Mouse (Mus musculus) spleen, postnatal 36 days (tissue): ENCODE results near the gene B230118H07Rik.

ENCODE experiments used
- DNase-seq, 2 experiments: peaks; one replicate each; pipeline ENCODE4 v3.0.0; 2022; ENCODE audit warnings: low spot score in 2 of 2, mixed read lengths in 1 of 2

The B230118H07Rik gene

DNA sequence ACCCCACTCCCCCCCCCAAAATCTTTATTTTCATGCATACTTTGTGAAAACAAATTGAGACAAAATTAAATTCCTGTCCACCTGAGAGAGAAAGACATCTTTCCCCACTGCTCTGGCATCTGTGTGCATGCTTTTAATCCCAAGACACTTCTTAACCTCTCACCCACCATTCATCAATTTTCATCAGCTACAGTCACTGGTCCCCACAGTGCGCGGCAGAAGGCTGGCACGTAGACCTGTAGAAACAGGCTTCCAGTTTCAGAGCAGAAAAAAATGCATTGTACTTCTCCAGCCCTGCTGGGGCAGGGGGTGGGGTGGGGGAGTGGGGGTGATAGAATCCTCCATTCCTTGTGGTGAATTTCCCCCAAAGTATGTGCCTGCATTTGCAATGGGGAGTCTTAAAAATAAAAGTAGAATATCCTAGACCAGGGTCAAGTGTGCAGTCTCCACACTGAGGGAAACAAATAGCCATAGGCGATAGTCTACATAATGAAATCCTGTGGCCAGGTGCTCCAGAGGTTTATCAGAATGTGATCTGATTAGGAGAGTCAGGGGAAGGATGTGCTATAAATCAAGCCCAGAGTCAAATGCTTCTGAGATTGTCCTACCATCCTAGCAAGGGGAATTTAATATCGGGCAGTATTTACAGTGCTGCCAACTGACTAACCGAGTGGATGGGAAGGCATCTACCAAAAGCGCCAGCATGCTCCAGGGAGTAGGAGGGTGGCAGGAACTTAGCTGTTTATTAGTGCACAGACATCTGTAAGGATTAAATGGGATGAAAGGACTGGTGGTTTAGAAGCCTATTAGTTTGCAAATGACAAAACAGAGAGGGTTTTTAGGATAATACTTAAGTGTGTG lies 10.1 kb downstream of the B230118H07Rik start:
- no peak for DNase-seq

DNA sequence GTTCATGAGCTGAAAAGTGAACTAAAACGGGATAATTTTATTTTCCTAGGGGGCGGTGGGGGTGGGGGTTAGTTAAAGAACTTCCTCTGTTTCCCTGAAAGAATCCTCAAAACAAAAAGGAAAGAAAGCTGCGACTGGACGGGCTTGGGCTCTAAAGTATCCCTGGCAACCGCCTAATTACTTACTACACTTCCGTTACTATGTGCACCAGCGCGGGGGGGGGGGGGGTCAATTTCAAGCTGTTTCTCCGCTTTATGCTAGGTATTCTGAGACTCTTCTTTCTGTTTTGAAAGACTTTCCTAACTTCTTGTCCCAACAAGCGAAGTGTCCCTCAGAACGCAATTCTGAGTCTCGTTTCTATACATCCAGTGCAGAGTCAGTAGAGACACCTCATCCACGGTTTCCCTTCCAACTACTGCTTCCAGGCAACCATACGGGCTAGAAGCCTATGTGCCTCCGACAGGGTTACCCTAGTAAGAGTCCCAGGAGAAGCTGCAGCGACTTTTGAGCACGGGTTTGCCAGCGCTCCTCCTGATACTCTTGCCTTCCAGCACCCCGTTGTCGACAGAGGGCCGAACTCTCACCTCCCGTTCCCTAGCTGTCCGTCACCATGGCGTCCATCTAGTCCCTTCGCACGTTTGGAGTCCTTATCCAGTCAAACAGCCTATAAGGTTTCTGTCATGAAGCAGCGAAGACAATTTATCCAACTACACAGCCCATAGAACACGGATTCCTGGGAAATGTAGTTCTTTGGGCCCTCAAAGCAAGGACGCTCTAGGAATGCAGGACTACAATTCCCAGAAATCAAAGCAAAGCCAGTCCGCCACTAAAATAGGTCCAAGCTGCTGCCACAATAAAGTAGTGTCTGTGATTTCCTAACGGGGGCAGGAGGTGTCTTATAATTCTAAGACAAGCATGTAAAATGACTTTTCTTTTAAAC lies 20.8 kb downstream of the B230118H07Rik start:
- DNase-seq: peak; percentile 71 to 78

DNA sequence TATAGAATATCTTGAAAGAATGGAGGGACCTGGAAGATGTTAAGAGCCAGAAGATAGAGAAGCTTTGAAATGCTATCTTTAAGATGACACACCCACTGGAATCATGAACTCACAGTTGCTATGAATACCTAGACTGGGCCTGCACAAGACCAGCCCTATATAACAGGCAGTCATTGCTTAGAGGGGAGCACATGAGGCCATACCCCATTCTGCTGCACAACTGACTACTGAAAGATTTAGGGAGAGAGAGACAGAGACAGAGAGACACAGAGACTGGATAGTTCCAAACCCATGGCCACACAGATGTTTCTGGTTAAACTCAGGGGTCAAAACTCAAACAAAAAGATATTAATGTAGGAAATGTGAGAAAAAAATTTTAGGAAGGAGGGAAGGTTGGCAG lies 22.1 kb downstream of the B230118H07Rik start:
- DNase-seq: no peak

DNA sequence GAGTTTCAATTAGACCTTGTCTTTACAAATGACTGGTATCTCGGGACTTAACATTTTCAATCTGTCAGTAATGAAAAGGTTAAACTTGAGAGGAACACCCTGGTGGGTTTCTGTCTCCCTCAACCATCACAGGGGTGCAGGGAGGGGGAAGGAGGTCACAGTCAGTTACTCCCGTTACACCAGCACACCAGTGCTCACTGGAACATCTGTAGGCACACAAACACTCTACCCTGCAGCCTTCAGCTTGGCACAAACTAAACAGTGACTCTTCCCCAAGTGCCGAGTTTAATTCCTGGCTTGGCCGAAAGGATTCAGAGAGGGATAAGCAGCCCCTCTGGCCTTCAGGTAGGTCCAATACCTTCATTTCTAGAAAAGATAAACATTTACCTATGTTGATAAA lies 24.8 kb downstream of the B230118H07Rik start, which contains the start of gene Rag2:
Gene Rag2 (plus strand): TSS at position 193 of the 400 bp plus-strand sequence.
- no peak for DNase-seq

DNA sequence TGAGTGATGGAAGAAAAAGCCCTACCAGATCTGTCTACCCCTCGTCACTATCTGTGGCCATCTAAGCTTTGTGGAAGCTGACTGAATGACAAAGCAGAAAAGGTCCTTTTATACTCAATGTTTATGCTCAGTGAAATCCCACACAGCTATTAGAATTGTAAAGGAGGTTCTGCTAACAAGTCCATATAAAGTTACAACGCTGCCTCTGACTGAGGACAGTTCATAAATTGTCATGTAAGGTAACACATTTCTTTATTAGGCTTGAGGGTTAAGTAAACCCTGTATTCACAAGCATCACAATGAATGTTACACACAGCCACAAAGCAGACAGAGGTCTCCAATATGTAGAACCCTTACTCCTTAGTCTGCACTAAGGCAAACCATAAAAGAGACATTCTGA lies 25.3 kb downstream of the B230118H07Rik start:
- DNase-seq: no peak

DNA sequence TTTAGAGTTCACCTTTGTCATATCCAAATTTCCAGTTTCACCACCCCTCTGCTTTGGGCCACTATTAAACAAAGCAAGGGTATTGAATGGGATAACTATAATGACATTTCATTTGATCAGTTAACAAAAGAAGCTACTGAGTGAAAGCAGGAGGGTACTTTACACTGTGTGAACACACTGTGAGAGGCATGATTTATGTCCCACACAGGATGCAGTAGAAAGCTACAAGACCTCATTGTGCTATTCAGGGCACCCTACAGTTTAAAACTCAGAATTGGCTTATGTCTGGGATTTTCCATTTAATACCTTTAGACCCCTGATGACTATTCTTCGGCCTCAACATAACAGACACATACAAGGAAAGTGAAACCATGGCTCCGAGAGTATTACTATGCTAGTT lies 26.3 kb downstream of the B230118H07Rik start:
- no peak for DNase-seq

DNA sequence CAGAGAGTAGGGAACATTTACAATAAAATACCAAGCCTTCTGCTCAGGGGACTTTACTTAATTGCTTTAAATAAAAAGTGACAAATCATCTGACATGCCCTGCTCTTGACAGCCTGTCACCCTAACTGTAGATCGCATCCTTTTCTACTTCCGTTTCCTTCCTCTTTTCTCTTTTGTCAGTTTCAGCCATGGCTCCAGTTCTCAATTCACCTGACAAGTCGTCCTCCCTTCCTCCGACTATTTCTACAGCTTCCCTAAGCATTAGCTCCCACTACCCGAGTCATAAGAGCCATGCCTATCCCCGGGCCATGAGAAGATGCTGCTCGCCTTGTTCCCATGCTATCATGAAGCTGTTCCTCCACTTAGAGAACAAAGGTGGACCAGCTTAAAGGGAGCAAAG lies 27.7 kb downstream of the B230118H07Rik start:
- no peak for DNase-seq

DNA sequence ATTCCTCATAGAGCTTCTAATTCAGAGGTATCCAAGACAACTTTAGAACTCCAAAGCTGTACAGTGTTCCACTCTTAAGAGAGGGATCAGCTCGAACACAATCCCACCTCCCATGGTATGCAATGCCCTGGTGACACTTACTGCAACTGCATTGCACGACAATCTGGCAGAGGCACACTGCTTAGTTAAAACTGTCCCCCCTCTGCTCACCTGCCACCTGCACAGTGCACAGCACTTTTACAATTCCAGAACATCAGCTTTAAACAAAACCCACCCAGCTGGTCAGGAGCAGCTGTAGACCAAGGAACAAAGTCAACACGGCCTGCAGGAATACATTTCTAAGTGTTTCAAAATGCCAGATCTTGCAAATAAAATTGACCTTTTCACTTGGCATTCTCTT lies 28.4 kb downstream of the B230118H07Rik start:
- DNase-seq: no peak

DNA sequence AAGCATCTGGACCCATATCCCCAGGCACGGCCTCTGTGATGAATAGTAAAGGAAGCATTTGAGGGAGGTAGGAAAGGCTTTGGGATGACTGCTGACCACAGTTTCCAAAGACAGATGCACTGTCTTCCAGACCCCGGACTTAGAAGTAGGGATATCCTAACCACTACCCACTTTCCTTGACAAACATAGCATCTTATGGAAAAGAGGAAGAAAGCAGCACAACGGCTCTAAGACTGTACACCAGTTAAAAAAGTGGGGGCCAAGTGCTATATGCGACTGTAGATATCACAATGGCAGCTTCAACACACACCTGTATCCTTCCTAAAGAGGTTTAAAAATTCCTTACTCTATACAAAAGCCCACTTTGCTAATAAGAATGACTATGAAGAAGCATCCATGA lies 31.0 kb downstream of the B230118H07Rik start:
- no peak for DNase-seq

DNA sequence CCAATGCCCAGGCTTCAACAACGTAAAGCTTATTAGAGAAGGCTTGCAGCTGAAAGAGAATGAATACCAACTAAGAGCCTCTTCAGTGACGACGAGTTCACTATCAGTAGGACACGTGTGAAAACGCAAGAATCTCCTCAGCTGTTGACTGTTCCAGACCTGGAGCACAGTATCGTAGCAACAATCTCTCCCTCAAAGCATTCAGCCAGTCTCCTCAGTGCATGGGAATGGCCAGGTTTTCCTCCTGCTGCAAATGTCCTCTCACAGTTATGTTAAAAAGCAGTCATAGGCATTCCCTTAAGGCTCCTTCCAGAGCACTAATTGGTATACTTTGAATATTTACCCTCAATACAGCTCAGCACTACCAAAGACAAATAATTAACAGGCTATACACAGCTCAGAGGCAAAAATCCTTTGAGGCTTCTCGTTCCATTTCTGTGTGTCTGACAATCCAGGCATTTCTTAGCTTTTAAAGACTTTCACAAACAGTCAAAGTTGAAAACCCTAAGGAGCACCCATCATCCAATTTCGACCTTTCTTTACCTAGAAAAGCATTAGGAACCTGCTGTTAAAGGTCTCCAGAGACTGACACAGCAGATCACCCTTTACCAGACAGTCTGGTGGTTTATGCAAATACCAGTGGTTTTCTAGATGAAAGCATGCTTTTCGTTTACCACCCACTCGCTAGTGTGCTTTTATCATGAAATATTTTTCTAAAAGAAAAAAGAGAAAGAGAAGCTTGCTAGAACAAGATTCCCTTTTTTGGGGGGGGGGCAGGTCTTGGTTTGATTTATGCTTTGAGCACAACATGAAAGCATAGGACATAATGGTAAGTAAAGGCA lies 33.6 kb downstream of the B230118H07Rik start:
- peak; percentile 58 to 64 for DNase-seq

DNA sequence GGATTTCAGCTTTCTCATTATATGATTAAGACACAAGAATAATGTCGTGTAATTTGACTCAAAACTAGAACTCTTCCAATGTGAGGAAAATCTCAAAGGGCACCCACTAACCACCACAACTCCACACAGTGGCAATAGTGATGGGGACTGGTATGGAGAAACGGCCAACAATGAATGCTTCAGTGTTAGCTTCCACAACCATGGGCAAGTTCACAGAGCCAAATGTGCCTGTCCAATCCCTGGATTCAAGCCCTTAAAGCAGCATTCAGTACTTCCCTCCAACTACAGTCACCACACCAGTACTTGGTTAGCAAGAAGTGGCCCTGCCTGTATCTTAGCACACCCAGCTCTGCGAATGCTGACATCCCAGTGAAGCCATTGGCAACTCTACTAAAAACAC lies 38.5 kb downstream of the B230118H07Rik start:
- no peak for DNase-seq

DNA sequence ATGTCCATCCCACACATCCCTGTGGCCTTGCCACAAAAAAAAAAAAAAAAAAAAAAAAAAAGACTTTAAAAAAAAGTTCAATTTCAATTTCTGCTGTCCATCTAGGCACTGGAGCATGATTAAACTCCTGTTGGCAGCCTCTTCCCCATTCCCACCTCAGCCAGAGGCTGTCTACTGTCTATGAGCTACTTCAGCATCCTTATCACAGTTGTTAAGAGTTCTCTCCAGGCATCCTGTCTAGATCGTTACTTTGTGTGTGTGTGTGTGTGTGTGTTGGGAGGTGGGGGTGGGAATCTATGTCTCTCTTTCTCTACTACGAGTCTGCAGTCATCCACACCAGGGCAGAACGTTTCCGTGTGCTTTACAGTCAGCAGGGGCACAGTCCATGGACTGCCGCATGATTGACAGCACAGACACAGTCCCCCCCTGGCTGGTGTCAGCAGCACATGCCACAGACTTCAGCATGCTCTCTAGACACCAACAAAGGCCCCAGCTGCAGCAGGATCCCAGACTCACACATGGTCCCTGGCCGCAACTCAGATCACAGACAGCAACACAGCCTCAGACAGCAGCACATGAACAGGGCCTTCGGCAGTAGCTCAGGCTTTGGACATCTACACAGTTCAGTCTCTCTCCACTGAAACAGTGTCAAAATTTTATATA lies 41.0 kb downstream of the B230118H07Rik start:
- no peak for DNase-seq

DNA sequence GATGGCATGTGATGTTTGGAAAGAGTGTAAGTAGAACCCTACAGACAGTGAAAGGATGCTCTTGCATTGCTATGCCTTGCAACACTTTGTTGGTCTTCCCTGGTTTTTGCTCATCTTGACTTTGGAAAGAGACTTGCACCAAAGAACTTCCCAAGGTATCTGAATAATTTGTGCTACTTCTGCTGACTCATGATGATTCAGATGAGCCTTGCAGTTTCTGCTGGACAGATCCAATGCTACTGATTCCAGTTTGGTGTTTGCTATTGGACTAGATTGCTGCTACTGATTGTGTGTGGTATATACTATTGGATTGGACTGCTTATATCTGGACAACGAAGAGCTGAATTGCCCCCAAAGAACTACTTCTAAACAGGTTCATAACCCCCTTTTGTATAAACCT lies 46.2 kb downstream of the B230118H07Rik start:
- DNase-seq: no peak

DNA sequence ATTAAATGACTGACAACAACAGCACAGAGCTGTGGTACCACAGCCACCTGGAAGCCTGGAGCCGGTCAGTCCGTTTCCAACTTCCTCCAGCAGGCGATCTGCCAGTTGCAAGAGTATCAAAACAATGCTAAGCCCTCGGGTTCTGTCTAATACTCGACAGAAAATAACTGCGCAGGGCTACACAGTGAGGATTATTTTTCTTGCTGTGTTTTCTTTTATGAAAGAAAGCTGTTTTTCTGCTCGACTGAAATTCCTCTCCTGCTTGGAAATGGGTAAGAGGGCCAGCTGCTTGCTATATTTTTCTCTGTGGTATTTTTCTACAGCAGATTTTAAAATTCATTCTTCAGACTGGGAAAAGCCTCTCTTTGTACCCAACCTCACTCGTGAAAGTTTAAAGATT lies 48.6 kb downstream of the B230118H07Rik start:
- peak in 1 of 2 experiments; percentile 3 for DNase-seq

DNA sequence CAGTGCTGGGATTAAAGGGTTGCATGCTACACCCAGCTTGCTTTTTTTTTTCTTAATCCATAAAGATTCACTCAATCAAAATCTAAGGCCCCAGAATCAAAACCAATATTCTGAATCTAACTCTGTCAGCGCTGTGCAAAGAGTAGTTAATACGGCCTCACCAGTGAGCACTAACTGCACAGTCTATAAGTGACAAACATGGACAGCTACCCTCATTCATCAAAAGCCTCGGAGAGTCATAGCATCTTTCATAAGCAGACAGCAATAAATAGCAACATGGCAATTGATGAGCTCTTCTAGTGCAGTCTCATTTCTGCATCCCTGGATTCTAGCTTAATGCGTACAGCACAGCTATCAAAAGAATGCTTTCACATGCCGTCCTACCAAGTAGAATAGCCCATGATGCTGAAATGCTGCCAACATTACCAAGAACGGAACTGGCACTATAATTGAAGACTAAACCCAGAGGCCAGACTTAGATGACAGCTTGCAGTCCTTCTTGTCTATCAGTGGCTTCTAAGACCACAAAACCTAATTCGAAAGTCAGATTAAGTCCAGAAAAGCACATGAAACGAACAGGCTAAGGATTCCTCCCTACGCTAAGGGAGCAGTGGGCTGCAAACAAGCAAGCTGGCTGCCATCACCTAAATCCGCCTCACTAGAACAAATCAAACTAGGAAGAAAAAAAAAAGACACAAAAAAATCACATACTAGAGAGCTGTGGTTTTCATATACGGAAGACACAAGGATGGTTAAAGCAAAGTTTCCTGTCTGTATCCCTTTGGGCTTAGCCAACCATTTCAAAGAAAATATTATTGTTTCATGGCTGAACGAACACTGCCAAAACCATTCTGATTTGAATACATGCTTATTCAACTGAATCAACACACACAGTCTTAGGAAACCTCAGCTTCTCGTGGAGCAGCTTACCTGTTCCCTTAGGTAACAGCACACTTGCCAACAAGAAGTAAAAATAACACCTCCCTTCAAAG lies 50.8 kb downstream of the B230118H07Rik start:
- peak; percentile 6 to 25 for DNase-seq

DNA sequence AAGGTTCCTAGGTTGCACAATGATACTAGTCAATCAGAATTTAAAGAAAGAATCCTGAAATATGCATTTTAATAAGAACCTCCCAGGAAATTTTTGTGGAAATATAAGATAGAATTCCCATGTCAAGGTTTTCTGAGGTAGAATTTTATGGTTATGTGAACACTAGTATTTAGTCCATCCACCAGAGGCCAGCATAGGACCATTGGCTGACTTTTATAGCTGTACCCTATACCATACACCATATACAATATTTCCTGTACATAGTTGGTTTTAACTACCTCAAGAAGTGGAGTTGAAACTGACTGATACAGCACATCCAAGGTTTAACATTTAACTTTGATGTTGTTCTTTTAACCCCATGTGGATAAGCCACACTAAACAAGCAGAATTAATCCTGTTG lies 52.1 kb downstream of the B230118H07Rik start:
- DNase-seq: no peak

DNA sequence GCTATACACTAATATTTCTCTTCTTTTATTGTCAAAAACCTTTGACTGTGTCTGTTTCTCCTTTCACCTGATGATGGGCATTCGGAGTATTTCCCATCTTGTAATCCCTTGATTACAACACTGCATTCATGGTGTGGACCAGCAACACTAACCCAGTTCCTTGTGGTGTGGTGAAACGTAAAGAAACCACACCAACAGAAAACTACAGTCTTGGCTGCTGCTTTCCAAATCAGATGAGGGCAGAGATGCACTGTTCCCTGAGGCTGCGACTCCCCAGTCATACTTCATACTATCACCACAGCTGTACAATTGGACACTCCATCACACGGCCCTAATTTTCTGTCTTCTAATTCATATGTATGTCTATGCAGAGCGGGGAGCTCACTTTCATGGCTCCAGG lies 54.7 kb downstream of the B230118H07Rik start:
- no peak for DNase-seq

DNA sequence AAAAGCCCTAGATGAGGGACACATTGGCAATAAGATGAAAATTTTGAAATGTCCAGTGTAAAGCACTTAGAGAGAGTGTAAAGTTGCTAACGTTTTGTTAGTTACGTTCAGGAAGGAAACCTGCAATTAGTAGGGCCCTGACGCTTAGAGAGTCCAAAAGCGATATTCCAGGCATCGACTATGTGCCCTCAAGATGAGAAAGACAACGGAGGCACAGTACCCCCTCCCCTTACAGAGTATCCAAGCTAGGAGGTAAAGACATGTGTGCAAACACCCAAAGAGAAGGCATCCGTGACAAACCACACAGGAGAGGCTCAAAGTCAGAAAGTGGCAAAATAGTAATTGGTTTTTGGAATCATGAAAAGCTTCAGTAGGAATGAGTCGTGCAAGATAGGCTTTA lies 56.4 kb downstream of the B230118H07Rik start:
- DNase-seq: no peak

DNA sequence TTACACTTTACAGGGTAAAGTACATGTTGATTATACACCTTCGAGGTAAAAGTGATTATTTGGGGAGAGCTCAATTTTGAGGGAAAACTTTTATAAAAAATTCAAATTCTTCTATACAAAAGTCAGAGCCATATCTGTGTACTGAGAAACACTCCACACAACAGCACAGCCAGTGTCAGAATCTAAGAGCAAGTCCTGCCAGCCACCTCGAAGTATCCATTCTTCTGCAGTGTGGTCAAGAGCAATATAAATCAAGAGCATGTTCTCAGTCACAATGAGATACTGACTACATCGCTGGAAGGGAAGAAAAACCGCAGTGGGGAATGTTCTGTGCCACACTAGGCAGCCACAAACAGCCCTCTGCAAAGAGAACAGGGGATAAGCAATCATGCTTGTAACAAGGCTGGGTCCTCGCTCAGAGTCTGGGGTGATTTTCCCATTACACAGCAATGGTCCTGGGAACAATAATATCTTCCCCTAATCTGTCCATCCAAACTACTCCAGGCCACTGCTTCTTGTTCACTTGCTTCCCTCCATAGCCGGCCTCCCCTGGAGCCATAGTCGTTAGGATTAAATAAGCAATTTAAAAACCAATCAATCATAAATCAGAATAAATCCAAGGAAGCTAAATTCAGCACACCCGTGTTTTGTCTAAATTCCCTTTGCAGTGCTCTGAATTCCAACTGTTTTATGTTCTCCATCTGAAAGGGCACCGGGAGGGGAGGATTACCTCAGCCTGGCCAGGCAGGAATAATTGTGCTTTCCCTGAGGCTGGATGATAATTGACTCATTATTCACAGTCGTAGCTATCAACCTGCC lies 57.1 kb downstream of the B230118H07Rik start:
- DNase-seq: no peak
